Mouse (Mus musculus) right cerebral cortex, postnatal 36 days (tissue): Measurements from ENCODE around the gene Fscn3.

Source experiments
- DNase-seq, 2 experiments: peaks; one replicate each; pipeline ENCODE4 v3.0.0; 2022; ENCODE audit warnings: low spot score in 2 of 2, mixed read lengths in 1 of 2

Fscn3 gene

GRCm38 (mm10) chr6:28425019-28425418 lies 2.6 kb upstream of the Fscn3 start:
- no peak for DNase-seq

- DNase-seq = no peak
These were observed 701 bp downstream of the Fscn3 start, which contains the start of gene Gcc1 for GRCm38 (mm10) chr6:28428290-28428689. Gcc1 (minus strand) TSS chr6:28428390.

GRCm38 (mm10) chr6:28429870-28430269 lies 2.3 kb downstream of the Fscn3 start:
- no peak for DNase-seq

- DNase-seq = no peak
These were observed 3.4 kb downstream of the Fscn3 start for GRCm38 (mm10) chr6:28430795-28431537.

GRCm38 (mm10) chr6:28431538-28431855 lies 3.9 kb downstream of the Fscn3 start:
- no peak for DNase-seq

GRCm38 (mm10) chr6:28447937-28448336 lies 20.3 kb downstream of the Fscn3 start:
- no peak for DNase-seq

GRCm38 (mm10) chr6:28449253-28449652 lies 21.7 kb downstream of the Fscn3 start, which contains the start of gene Pax4:
Pax4 (minus strand) TSS chr6:28449353.
- no peak for DNase-seq

- DNase-seq = no peak
These were observed 22.9 kb downstream of the Fscn3 start for GRCm38 (mm10) chr6:28450481-28450880.

- no peak for DNase-seq
These were observed 23.4 kb downstream of the Fscn3 start for GRCm38 (mm10) chr6:28450977-28451376.

- no peak for DNase-seq
These were observed 31.7 kb downstream of the Fscn3 start for GRCm38 (mm10) chr6:28459221-28459668.

- peak in 1 of 2 experiments; percentile 15 for DNase-seq
These were observed 32.9 kb downstream of the Fscn3 start for GRCm38 (mm10) chr6:28460534-28460933.

- no peak for DNase-seq
These were observed 37.0 kb downstream of the Fscn3 start for GRCm38 (mm10) chr6:28464630-28465029.

GRCm38 (mm10) chr6:28470017-28470602 lies 42.5 kb downstream of the Fscn3 start:
- DNase-seq = no peak

GRCm38 (mm10) chr6:28470621-28471020 lies 43.0 kb downstream of the Fscn3 start:
- no peak for DNase-seq

GRCm38 (mm10) chr6:28471284-28472035 lies 43.9 kb downstream of the Fscn3 start:
- DNase-seq = no peak

GRCm38 (mm10) chr6:28474211-28474610 lies 46.6 kb downstream of the Fscn3 start:
- no peak for DNase-seq

- DNase-seq = no peak
These were observed 47.2 kb downstream of the Fscn3 start, which contains the start of gene Snd1 for GRCm38 (mm10) chr6:28474839-28475238. Snd1 (plus strand) TSS chr6:28475139.

GRCm38 (mm10) chr6:28479865-28480751 lies 52.5 kb downstream of the Fscn3 start:
- DNase-seq = peak; percentile 99

GRCm38 (mm10) chr6:28480752-28481492 lies 53.3 kb downstream of the Fscn3 start:
- no peak for DNase-seq

- DNase-seq = no peak
These were observed 55.2 kb downstream of the Fscn3 start for GRCm38 (mm10) chr6:28482711-28483315.
